Mouse (Mus musculus) MEL (cell line): Measurements from ENCODE around the gene Wrap73.

Source experiments
- CHD2 ChIP-seq: IDR thresholded peaks from 2 replicates; pipeline ENCODE4 v1.6.1; 2011; ENCODE audit warnings: low read length, improper control_type of control experiment
- CTCF ChIP-seq, 3 experiments: IDR thresholded peaks in 2 of 3; conservative IDR thresholded peaks in 1 of 3; 2 replicates each; pipeline ENCODE4 v1.5.1; 2011 to 2012; ENCODE audit warnings: low read length in 3 of 3, low read depth in 2 of 3, mild to moderate bottlenecking in 2 of 3, improper control_type of control experiment in 1 of 3, inconsistent platforms in 1 of 3, mixed read lengths in 1 of 3, moderate library complexity in 1 of 3; ENCODE audit not compliant: control insufficient read depth in 1 of 3, insufficient read depth in 1 of 3, poor library complexity in 1 of 3, severe bottlenecking in 1 of 3
- EP300 ChIP-seq, 2 experiments: IDR thresholded peaks; 2 replicates each; pipeline ENCODE4 v1.6.1; 2011; ENCODE audit warnings: improper control_type of control experiment in 2 of 2, low read length in 2 of 2, low read depth in 1 of 2, mild to moderate bottlenecking in 1 of 2
- ETS1 ChIP-seq: IDR thresholded peaks from 2 replicates; pipeline ENCODE4 v1.6.1; 2012; ENCODE audit warnings: low read depth, mild to moderate bottlenecking, inconsistent platforms, low read length, improper control_type of control experiment, moderate library complexity
- POLR2AphosphoS5 ChIP-seq: IDR thresholded peaks from 2 replicates; pipeline ENCODE4 v1.6.1; 2012; ENCODE audit warnings: low read depth, borderline replicate concordance, mild to moderate bottlenecking, inconsistent platforms, low read length, moderate library complexity, mixed read lengths
- UBTF ChIP-seq: IDR thresholded peaks from 2 replicates; pipeline ENCODE4 v1.6.1; 2012; ENCODE audit warnings: low read depth, mild to moderate bottlenecking, inconsistent platforms, low read length, improper control_type of control experiment, moderate library complexity, borderline replicate concordance; ENCODE audit not compliant: insufficient read depth
- USF1 ChIP-seq: IDR thresholded peaks from 2 replicates; pipeline ENCODE4 v1.6.1; 2014; ENCODE audit warnings: low read depth, mild to moderate bottlenecking, inconsistent platforms, low read length, improper control_type of control experiment, moderate library complexity
- ZC3H11A ChIP-seq: IDR thresholded peaks from 2 replicates; pipeline ENCODE4 v1.6.1; 2012; ENCODE audit warnings: low read depth, mild to moderate bottlenecking, inconsistent platforms, low read length, improper control_type of control experiment
- ZNF384 ChIP-seq: IDR thresholded peaks from 2 replicates; pipeline ENCODE4 v1.6.1; 2012; ENCODE audit warnings: low read depth, mild to moderate bottlenecking, inconsistent platforms, low read length, improper control_type of control experiment

DNA sequence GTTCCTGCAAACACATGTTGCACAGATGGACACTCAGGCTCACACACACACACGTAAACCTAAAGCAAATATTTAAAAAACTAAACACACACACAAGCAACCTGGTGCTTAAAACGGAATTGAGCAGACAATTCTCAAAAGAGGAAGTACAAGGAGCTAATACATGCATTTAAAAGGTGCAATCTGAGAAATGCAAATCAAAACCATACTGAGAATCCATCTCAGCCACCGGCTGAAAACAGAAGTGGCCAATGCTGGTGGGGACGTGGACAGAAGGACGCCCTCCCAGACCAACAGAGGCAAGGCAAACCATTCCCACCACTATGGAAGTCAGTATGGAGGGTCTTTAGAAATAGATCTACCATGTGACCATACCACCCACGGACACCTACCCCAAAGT is 18.6 kb upstream of the Wrap73 start:
- TF ChIP-seq POLR2AphosphoS5 (no peak), CTCF (IDR thresholded peaks at IDR 0.05 in 2 of 3, conservative IDR thresholded peaks at IDR 0.05 in 1 of 3; ENCODE audit: control insufficient read depth in 1 of 3, insufficient read depth in 1 of 3, low read depth in 2 of 3, low read length in 3 of 3, poor library complexity in 1 of 3, severe bottlenecking in 1 of 3) (no peak), ETS1 (no peak), CHD2 (no peak), ZC3H11A (no peak), EP300 (IDR thresholded peaks at IDR 0.05; ENCODE audit: low read depth in 1 of 2, low read length in 2 of 2) (no peak), ZNF384 (no peak), USF1 (no peak), UBTF (no peak)
